Mouse (Mus musculus): ENCODE results near the gene Gm20388.
A peak's percentile ranks its signal among the peaks of the same experiment; 100 is the strongest.

The Gm20388 gene

DNA sequence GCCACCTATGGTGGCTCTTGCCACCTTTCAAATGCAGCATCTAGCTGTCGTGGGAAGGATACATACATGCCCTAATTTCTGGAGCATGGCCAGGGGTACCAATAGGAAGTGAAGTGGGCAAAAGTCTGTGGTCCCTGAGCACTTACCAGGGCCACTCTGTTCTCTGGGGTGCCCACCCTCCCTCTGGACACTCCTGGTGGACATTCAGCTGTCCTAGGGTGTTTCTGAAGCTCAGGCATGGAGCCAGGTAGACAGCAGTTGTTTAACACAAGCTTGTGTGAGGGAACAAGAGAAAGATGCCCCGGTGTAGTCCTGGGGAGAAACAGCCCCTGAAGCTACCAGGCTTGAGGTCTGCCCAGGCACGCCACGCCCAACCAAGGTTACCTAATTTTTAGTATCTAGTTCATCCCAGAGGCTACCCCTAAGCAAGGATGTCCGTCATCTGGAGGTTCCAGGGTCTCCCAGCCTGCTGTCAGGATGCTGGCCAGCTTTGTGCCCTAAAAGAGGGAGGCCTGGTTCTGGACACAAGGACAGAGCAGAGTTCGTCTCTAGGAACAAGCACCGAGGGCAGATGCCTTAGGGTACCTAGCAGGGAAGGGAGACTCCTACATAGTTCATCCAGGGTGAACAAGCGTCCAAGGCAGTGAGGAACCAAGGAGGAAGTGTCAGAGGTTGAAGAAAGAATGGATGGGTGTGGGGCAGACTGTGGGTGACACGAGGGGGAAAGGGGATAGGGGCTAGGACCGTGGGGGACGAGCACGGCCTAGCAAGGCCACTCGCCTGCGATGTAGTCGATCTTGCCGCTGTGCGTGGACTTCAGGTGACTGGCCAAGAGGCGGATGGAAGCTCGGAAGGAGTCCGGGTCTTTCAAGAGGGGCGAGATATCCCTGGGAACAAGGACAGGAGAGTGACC, 2665.3 kb downstream of the Gm20388 start:
- no peak for DNase-seq (ENCODE audit: low read depth, low spot score)

DNA sequence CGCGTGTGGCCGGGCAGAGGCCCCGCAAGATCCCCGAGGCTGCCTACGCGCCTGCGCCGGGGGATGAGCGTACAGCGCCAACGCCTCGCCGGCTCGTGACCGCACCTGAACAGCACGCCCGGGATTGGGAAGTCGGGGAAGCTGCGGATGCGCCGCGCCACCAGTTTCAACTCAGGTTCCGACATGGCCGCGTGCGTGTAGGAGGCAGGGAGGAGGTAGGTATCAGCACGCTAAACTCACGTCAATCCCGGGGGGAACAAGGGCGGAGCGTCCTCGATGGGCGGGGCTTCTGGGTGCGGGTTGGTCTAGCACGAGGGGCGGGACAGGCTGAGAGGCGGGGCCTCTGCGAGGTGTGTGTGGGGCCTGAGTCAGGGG, 2666.0 kb downstream of the Gm20388 start, which contains the start of gene Aprt:
TSS of gene Aprt (minus strand) at position 262 of the 375 bp plus-strand sequence.
- peak; percentile 97 for DNase-seq (ENCODE audit: low read depth, low spot score)

DNA sequence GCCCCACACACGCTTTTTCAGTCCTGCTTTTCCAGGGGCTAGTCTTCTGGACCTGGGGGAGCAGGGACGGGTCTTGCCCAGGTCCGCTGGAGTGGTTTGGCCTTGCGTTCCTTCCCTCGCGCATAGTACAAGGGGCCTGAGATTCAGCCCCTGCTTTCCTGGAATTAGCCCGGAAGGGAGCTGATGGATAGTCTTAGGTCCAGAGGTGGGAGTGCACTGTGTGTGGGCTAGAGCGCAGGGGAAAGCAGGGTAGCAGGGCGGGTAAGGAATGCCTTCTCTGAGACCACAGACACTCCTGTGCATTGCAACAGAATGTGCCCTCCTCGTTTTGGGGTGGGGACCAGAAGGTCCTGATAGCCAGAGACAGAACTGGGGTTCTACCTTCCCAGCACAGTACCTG, 2666.5 kb downstream of the Gm20388 start:
- no peak for DNase-seq (ENCODE audit: low read depth, low spot score)

DNA sequence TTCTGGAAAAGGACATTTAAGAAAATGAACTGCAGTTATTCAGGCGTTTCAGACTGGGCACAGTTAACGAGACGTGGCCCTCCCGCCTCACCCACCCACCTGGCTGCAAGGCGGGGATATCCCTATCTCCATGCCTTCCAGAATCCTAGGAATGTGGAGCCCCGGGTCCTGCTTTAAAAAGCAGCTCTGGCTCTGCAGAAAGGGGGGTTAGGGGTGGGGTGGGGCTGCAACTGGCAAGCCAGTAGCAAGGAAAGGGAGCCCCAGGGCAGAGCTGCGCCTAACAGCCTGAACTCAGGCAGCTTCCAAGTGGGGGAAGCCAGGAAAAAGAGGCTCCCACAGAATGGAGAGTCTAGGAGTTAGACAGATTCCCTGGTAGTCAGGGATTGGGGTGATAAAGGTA, 2668.6 kb downstream of the Gm20388 start:
- DNase-seq (ENCODE audit: low read depth, low spot score): no peak

DNA sequence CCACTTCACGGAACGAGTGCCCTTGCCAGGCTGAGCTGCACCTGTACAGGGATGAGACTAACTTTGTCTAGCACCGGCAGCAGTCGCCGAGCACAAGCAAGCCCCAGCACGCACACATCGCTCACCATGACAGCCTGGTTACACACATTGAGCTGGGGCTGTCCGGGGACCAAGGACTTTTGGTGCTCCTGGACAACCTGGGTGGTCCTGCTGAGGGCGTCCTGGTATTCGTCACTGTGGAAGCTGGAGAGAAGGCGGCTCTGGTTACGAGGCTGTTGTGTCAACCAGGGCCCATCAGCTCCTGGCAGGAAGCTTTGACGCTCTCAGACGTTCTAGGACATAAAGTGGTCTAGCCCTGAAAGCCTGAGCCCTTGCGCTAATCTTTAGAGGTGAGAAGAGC, 2670.3 kb downstream of the Gm20388 start:
- no peak for DNase-seq (ENCODE audit: low read depth, low spot score)

DNA sequence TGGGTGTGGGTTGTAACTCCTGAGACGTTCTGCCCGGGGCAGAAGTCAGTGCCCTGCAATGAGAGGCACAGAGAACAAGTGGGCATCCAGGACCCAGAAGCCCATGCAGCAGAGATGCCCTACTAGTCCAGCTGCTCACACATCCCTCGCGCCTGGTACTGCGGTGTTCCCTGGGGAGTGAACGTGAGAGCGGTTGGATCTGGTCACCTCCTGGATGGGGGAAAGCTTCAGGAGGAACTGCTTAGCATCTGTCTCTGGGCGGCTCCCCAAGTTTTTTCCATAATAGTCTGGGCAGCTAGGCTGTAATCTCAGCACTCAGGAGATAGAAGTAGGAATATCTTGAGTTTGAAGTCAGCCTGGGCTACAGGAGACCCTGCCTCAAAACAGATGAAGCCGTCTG, 2674.3 kb downstream of the Gm20388 start:
- DNase-seq (ENCODE audit: low read depth, low spot score): no peak

DNA sequence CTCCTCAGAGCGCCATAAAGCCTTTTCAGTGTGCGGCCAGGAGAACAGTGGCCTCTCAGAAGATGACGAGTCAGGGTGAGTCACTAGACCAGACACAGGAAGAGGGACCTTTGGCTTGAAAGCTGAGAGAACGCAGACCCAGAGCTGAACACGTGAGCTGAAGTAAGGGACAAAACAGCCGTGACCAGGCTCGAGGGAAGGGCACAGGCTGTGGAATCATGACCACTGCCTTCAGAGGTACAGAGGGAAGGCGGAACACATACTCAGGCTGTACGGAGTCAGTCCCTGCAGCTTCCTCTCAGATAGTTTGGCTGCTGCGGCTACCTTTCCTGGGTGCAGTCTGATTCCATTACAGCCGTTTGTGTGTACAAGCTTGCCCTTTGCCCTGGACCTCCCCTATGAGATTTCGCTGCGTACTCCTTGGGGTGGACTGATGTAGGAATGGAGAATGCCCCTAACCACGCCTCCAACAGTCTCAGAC, 2674.8 kb downstream of the Gm20388 start:
- no peak for DNase-seq (ENCODE audit: low read depth, low spot score)

DNA sequence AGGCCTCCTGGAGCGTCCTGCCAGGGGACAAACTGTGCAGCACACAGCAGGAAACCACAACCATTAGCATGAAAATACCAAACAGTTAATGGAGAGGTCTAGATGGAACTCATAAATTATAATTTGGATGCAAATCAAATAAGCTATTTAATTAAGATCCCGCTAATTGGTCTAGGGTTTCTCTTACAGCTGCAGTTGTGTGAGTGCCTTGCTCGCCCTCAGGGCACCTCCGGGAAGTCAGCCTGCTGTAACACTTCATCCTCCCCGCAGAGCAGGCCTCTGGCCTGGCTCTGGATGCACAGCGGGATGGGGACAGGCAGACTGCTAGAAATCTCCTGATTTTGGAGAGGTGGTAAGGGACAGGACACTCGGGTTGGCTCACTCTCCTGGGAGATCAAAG, 2675.5 kb downstream of the Gm20388 start:
- no peak for DNase-seq (ENCODE audit: low read depth, low spot score)

DNA sequence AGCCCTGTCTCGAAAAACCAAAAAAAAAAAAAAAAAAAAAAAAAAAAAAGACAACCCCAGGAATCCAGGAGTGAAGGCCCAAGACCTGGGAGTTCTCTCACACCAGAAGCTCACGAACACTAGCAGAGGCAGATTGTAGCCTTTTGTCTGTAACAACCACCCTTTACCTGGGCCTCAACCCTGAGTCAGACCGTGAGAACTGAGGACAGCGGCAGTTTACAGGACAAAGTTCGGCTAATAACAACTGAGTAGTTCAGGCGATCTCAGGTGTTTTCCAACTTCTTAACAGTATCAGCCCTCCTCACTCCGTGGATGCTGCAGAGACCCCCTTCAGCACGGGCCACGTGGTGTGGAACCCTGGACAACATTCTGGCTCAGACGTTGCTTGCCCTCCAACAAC, 2676.1 kb downstream of the Gm20388 start:
- DNase-seq (ENCODE audit: low read depth, low spot score): no peak

DNA sequence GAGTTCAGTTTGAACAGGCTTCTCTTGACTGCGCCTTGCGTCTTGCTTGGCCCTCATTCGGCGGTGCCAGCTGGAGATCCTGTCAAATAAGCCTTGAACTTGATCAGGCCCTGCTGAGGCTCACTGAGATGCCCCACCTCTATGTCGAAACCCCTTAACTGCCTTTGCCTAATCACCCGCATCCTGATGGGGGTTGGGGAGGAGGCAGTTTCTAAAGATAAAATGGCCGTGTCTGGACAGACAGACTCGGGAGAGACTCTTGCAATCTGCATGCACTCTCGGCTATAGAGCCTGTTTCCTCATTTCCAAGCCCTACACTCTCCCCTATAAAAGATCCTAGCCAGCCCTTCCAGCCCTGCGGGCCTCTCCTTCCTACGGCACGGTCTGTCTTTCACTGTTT, 2682.6 kb downstream of the Gm20388 start:
- no peak for DNase-seq (ENCODE audit: low read depth, low spot score)

DNA sequence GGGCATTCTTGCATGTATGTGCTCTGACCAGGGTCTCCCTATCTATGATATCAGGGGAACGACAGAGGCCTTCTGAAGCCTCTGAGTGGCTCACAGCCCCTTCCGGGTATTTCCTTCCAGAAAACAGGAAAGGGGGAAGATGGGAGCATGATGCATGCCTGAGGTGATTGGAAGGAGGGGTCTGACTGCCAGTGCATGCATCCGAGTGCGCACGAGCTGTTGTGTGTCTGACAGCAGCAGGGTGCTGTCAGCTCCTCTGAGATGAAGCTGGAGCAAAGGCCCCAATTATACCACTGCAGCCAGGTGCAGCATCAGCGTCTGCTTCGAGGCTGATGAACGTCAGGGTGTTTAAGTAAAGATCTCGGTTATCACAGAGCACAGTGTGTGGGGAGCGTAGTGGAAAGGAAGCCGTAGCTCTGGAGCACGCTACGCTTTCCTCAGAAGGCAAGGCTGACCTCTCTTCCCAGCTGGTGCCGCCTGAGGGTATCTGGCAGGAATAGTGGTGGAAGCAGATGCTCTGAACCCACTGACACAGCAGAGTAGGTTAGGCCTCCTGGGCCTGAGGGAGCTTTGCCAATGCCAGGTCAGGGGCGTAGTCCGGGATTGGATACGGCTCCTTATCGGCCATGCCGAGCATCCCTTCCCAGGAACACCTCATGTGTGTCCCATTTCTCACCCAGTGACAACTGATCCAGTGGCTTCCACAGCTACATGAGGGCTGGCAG, 2683.3 kb downstream of the Gm20388 start:
- DNase-seq (ENCODE audit: low read depth, low spot score): peak; percentile 68

DNA sequence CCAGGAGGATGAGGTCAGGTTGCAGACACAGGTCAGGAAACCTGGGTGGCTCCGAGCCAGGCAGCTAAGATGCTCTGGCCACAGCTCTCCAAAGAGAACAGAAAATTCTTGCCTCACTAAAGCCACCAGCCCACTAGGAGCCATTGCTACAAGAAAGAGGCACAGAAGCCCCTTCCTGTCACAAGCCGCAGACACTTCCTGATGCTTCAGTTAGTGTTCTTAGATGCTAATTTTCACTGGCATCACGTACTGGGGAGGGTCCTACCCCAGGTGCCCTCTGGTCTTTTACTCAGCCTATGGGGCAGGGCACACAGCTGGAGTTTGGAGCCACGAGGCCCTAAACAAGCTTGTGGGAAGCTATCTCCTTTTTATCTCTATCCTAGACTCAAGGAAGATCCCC, 2685.4 kb downstream of the Gm20388 start:
- no peak for DNase-seq (ENCODE audit: low read depth, low spot score)

DNA sequence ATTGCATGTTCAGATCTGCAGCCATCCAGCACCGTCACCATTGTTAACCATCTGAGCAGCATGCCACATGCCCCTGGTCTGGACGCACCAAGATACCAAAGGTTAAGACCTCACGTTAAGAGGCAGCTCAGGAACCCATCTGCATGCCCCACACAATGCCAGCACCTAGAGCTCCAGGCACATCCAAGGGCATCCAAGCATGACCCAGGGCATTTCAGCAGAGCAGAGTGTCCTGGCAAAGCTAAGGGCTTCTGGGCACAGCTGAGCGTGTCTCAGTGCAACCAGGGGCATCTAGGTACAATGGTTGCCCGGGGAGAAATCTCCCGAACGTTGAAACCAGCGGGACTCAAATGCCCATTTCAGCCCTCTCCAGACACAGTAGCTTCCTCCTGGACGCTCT, 2690.0 kb downstream of the Gm20388 start:
- DNase-seq (ENCODE audit: low read depth, low spot score): no peak

DNA sequence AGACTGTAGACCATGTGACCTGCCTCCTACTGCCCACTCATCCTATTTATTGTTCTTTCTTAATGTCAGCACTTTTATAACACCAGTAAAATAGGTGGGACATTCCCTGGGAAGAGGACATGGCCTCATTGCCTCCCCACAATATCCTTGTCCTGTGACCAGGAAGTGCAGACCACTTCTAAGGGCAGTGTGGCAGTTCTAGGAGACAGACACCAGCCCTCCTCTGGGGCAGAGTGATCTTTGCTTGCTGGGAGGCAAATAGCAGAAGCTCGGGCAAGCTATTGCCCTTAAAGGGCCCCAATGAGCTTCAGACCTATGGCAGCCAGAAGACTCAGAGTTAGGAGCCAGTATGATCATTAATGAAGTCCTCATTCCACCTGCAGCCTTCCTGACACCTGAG, 2694.0 kb downstream of the Gm20388 start:
- DNase-seq (ENCODE audit: low read depth, low spot score): no peak

DNA sequence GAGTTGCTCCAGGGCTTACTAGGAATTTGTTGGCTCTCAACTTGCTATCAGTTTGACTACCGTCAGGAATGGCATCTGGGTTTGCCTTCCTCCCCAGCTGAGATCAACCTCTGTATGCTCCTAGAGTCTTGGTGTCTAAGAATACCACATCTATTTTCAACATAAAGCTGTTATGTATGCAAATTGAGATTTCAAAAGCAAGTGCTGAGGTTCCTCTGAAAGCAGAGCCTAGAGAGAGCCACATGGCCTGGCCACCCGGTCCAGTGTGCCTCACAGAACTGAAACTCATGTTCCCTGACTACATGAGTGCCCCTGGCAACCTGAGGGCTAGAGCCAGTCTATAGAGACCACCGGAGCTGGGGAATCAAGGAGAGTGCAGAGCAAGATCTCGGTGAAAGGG, 2694.7 kb downstream of the Gm20388 start:
- DNase-seq (ENCODE audit: low read depth, low spot score): no peak

DNA sequence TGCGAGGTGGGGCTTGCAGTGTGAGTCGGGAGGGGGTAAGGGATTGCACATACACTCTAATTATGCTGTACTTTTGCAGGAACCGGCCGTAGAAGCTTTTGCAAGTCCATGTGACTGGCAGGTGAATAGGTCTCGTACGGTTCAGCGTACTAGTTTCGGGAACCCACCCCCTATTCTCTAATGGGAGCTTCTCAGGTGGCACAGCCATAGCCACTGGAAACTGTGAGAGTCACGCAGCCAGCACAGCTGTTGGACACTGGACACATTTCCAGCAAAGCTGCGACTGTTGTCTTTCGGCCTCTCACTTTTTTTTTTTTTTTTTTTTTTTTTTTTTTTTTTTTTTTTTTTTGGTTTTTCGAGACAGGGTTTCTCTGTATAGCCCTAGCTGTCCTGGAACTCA, 2696.2 kb downstream of the Gm20388 start:
- no peak for DNase-seq (ENCODE audit: low read depth, low spot score)

DNA sequence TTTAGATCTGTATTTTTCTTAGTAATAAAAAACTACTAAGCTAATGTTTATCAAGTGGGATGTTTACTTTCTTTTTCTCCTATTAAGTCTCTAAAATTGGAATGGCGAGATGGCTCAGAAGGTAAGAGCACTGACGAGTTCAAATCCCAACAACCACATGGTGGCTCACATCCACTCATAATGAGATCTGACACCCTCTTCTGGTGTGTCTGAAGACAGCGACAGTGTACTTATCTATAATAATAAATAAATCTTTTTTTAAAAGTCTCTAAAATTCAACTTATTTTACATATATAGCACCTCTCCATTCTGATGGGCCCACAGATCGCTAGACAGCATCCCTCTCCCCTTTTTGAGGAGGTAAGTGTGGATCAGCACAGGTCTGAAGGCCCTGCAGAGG, 2699.6 kb downstream of the Gm20388 start:
- no peak for DNase-seq (ENCODE audit: low read depth, low spot score)

DNA sequence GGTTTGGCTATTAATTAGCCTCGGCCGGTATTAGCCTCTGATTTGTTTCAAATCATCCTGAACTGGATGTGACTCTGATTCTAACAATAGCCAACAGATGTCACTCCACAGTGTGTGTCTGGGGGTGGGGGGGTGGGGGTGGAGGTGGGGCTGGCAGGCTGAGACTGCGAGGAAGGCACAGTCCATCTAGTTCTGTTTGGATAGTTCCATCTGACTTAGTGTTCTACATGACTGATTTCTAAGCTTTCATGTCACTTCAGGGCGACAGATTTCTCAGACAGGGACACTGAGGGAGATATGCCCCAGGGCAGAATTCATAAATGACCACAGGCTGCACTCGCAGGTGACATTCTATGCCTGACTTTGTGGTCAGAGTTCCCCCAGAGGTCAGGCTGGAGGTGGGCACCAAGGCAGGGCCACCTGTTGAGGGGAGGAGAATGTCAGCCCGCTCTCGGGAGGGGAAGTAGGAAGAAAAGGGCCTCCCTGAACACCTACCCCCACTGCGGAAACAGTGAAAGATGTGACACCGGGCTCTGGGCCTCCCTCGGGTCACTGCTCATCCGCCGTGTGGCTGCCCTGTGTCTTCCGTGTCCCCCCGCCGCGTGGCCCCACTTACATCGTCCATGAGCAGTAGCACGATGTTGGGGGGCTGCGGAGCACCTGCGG, 2700.1 kb downstream of the Gm20388 start:
- peak; percentile 37 for DNase-seq (ENCODE audit: low read depth, low spot score)

DNA sequence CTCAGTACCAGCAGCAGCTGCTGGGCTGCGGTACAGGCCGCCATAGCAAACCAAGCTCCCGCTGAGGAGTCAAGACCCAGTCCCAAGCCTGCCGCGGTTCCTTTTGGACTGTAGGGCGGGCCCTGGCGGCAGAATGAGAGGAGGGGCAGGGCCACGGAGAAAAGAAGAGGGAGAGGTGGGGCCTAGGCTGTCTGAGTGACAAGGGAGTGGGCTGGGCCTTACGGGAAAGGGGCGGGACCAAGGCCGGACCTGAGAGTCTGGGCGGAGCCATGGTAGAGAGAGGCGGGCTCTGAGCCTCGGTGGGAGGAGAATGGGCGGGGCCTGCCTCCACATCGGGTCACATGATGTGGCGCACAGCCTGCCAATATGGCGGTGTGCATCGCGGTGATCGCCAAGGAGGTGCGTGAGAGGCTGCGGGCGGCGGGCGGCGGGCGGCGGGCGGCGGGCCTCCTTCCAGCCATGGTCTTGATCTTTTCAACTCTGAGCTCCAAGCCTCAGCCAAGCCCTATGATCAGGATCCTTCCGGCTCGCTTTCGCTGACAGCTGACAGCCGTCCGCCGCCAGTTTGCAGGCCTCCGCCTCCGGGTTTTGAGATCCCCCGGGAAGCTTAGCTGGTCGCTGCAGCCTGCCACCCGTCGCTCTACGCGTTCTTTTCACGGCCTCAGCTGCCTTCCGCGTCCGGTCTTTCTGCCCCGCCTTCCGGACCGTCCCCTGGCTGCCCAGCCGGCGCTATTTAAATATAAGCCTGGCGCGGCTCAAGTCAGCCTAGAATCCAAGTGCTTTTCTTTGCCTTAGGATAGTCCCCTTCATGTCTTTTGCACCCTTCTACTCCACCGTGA, 2700.9 kb downstream of the Gm20388 start, which contains the start of the genes Galns and Trappc2l:
TSS of gene Galns (minus strand) at position 169 of the 839 bp plus-strand sequence.
TSS of gene Trappc2l (plus strand) at position 346 of the 839 bp plus-strand sequence.
- DNase-seq (ENCODE audit: low read depth, low spot score): peak; percentile 99

DNA sequence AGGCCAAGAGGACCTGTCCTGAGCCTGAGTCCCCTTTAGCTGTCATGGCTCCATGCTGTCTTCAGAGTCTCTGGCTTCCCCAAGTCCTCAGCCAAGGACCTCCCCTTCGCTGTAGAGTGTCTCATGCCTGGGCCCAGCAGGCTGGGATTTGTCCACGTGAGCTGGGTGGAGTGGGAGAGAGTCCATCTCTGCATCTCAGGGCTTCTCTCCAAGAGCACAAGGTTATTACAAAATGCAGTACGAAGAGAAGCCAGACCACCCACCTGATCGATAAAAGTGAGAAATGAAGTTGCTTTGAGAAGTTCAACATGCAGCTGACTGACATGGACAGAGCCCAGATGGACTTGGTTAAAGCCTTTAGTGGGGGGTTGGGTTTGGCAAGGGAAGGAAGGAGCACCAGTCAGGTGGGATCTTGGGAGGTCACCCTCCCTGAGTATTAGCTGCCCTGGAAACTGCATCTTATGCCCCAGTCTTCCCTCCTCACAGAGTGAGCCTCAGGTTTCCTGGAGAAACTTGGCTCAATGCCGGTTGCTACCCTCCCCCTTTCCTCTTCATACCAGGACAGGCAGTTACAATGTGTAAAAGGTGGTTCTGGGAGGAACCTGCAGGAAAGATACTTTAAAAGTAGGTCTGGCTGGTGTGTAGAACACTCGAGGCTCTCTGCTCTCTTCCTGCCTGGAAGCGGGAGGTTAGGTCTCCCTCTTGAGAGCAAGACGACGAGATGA, 2705.7 kb downstream of the Gm20388 start:
- DNase-seq (ENCODE audit: low read depth, low spot score): no peak
